Mouse (Mus musculus): ENCODE measurements around the gene Lin54.
"Not testable (repeated sequence)": the region's sequence is repeated elsewhere in the genome, so short reads cannot be mapped to it uniquely, and the experiment has no call there.

DNA sequence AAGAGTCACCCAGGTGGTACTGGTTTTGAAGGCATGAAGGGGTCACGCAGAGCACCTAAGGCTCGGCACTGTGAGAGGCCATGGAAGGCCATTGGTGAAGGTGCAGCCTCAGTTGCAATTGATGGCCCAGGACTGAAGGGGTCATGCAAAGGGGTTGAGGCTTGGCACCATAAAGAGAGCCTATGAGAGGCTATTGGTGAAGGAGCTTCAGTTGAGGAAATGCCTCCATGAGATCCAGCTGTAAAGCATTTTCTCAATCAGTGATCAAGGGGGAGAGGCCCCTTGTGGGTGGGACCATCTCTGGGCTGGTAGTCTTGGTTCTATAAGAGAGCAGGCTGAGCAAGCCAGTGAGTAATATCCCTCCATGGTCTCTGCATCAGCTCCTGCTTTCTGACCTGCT, 74.6 kb downstream of the Lin54 start:
- not testable (repeated sequence) for TF ChIP-seq POLR2A (IDR thresholded peaks at IDR 0.05; ENCODE audit: insufficient read length, low read depth); E2F4 (IDR thresholded peaks at IDR 0.05; ENCODE audit: insufficient read depth); TCF12 (IDR thresholded peaks at IDR 0.05; ENCODE audit: insufficient read depth, poor library complexity, severe bottlenecking); MYOD1 (IDR thresholded peaks at IDR 0.05; ENCODE audit: control insufficient read depth in 1 of 3, insufficient read length in 2 of 3, low read depth in 2 of 3); POLR2AphosphoS2 (IDR thresholded peaks at IDR 0.05; ENCODE audit: insufficient read length, low read depth); MAX (IDR thresholded peaks at IDR 0.05; ENCODE audit: low read depth); TCF3 (IDR thresholded peaks at IDR 0.05; ENCODE audit: insufficient read length, low read depth); CEBPB (IDR thresholded peaks at IDR 0.05; ENCODE audit: insufficient read depth, poor library complexity, severe bottlenecking); USF1 (IDR thresholded peaks at IDR 0.05; ENCODE audit: low read depth); MYOG (IDR thresholded peaks at IDR 0.05; ENCODE audit: control insufficient read depth in 1 of 3, insufficient read depth in 1 of 3, insufficient read length in 2 of 3, low read depth in 2 of 3); REST (IDR thresholded peaks at IDR 0.05; ENCODE audit: insufficient read depth, insufficient read length); SRF (IDR thresholded peaks at IDR 0.05; ENCODE audit: control insufficient read depth, insufficient read length, low read depth)
